Mouse (Mus musculus): Measurements from ENCODE around the gene Slc5a12. TPM values are rescaled to one million over a fixed set of nuclear protein-coding genes. Genes with fewer than 3 reads are reported as not detected.

Gene Slc5a12
- polyA plus RNA-seq, 1 experiment from 2014 or later = not detected

Other genes starting within 250 kb of the Slc5a12 start
- gene Fibin, start 234.1 kb upstream of the Slc5a12 start, polyA plus RNA-seq (2016; fragmentation: Nextera tagmentation; extraction: Ambion mirVana) = 6.0 and 8.7 TPM in 2 replicates
- gene Muc15, start 124.0 kb downstream of the Slc5a12 start, polyA plus RNA-seq (2016; fragmentation: Nextera tagmentation; extraction: Ambion mirVana) = 0.06 and 0.08 TPM in 2 replicates